Mouse (Mus musculus): ENCODE measurements around the gene Gba2. TPM values are rescaled to one million over a fixed set of nuclear protein-coding genes. Genes with fewer than 3 reads are reported as not detected.

The Gba2 gene
- total RNA-seq, 2 experiments from 2014 or later, result 69.2 to 70.6 TPM

- no peak overlapping the region for H3K27ac ChIP-seq
- no peak for DNase-seq (ENCODE audit: extremely low spot score in 1 of 2, low spot score in 2 of 2)
- no peak for TF ChIP-seq CTCF (IDR thresholded peaks at IDR 0.05)
- intact Hi-C loops (cut with DNase I), result no loop called here
- H3K4me3 ChIP-seq, result no peak overlapping the region
Observed at GRCm38 (mm10) chr4:43547160-43547559, 31.5 kb downstream of the Gba2 start.

DNA sequence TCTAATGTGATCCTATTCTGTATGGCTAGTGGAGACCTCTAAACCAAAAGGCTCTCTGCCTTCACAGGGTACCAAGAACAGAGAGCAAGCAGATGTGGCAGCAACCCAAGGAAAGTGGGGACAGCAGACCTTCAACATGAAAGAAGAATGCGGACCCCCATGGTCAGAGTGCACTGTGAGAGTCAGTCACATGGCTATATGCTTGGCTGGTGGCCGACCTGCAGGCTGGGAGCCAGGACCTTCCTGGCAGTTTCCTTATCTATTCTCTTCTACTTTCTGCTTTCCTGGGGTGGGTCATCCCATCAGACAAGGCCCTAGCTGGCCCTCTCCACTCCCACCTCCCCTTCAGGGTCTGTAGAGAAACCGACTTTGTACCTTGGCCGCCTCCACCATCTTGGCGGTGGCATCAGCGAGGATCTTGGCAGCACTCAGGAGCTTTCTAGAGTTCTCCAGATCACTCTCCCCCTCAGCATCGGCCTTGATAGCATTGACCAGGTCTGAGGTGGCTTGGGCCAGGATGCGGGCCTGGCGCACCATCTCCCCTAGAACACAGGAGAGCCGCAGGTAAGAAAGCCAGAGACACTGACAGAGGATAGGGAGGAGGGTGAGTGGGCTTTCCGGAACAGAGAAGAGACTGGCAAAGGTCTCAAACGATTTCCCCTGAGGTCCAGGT, 32.2 kb downstream of the Gba2 start:
- TF ChIP-seq CTCF (IDR thresholded peaks at IDR 0.05), result no peak
- no peak for DNase-seq (ENCODE audit: extremely low spot score in 1 of 2, low spot score in 2 of 2)
- intact Hi-C loops (cut with DNase I), result no loop called here
- Histone ChIP-seq H3K27ac (no peak overlapping the region), H3K4me3 (no peak overlapping the region)

DNA sequence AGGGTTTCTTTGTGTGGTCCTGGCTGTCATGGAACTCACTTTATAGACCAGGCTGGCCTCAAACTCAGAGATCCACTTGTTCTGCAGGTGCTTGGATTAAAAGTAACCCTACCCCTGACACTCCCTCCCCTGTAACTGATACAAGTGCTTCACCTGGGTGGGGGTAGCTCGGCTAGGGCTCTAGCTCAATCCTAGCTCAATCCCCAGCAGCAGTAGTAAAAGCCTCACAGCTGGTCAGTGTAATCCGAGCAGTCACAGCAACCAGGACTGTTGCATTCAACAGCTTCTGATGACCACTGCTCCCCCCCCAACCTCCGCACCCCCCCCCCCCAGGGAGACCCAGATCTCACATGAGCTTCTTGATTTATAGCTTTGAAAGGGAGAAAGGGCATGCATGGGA, 36.6 kb downstream of the Gba2 start:
- H3K27ac ChIP-seq, result no peak overlapping the region
- no peak for DNase-seq (ENCODE audit: extremely low spot score in 1 of 2, low spot score in 2 of 2)
- no peak for TF ChIP-seq CTCF (IDR thresholded peaks at IDR 0.05)
- intact Hi-C loops (cut with DNase I), result no loop called here
- no peak overlapping the region for H3K4me3 ChIP-seq

GRCm38 (mm10) chr4:43536031-43536430, 42.6 kb downstream of the Gba2 start:
- intact Hi-C loops (cut with DNase I), result no loop called here
- DNase-seq (ENCODE audit: extremely low spot score in 1 of 2, low spot score in 2 of 2), result no peak
- no peak for TF ChIP-seq CTCF (IDR thresholded peaks at IDR 0.05)
- H3K27ac ChIP-seq, result no peak overlapping the region
- H3K4me3 ChIP-seq, result no peak overlapping the region

DNA sequence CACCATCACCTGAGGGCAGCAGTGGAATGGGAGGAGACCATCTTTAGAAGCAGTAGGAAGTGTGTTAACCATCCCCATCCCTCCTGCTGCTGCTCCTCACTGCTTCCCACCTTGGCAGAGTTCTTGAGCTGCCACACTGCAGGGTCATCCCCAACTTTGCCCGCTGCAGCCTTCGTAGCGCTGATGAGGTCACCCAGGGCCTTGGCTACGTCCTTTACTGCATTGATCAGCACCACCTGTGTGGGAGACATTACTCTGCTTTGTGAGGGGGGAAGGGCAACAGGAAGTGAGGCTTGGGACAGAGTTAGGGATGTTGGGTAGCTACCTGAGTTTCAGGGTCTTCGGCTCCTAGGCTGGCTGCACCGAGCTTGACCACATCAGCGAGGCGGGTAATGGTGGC, 43.0 kb downstream of the Gba2 start:
- intact Hi-C loops (cut with DNase I), result no loop called here
- no peak for DNase-seq (ENCODE audit: extremely low spot score in 1 of 2, low spot score in 2 of 2)
- no peak for TF ChIP-seq CTCF (IDR thresholded peaks at IDR 0.05)

GRCm38 (mm10) chr4:43533270-43533669, 45.4 kb downstream of the Gba2 start:
- no peak for TF ChIP-seq CTCF (IDR thresholded peaks at IDR 0.05)
- intact Hi-C loops (cut with DNase I), result loop anchor here (5.0 kb wide), 1 partner anchor 44 kb away; the partner anchor contains the start of genes Gba2 and Rgp1
- Histone ChIP-seq H3K4me3 (no peak overlapping the region), H3K27ac (no peak overlapping the region)
- DNase-seq (ENCODE audit: extremely low spot score in 1 of 2, low spot score in 2 of 2), result no peak

More for the DNA sequence above, 43.0 kb downstream of the Gba2 start:
- Histone ChIP-seq H3K4me3 (no peak overlapping the region), H3K27ac (no peak overlapping the region)

GRCm38 (mm10) chr4:43530581-43530980, 48.1 kb downstream of the Gba2 start:
- Histone ChIP-seq H3K27ac (no peak overlapping the region), H3K4me3 (no peak overlapping the region)
- peak; percentile 65 to 80 for DNase-seq (ENCODE audit: extremely low spot score in 1 of 2, low spot score in 2 of 2)
- TF ChIP-seq CTCF (IDR thresholded peaks at IDR 0.05), result peak; percentile 90
- intact Hi-C loops (cut with DNase I), result loop anchor here (5.0 kb wide), 1 partner anchor 47 kb away; the partner anchor contains the start of genes Gba2 and Rgp1

DNA sequence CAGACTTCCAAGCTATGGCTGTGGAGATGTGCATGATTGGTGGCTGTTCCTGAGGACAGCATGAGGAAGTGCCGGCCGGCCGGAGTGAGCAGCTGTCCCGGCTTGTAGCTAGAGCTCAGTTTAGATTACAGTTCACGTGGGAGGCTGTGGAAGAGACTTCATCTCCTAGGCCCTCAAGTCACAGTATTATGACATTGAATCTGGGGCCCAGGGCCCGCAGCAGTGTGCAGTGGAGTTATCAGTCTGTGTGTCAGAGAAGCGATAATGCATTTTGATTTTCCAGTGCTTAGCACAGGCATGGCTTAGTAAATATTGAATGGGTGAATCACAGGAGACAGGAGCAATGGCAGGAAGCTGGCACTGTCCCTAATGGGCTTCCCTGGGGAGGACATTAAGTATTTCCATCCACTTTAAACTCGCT, 48.6 kb downstream of the Gba2 start:
- no peak for DNase-seq (ENCODE audit: extremely low spot score in 1 of 2, low spot score in 2 of 2)
- intact Hi-C loops (cut with DNase I), result loop anchor here (5.0 kb wide), 1 partner anchor 47 kb away; the partner anchor contains the start of genes Gba2 and Rgp1
- no peak overlapping the region for H3K4me3 ChIP-seq
- TF ChIP-seq CTCF (IDR thresholded peaks at IDR 0.05), result no peak
- H3K27ac ChIP-seq, result peak overlapping the region; percentile 11; the same call in 1 of the 2 replicates

DNA sequence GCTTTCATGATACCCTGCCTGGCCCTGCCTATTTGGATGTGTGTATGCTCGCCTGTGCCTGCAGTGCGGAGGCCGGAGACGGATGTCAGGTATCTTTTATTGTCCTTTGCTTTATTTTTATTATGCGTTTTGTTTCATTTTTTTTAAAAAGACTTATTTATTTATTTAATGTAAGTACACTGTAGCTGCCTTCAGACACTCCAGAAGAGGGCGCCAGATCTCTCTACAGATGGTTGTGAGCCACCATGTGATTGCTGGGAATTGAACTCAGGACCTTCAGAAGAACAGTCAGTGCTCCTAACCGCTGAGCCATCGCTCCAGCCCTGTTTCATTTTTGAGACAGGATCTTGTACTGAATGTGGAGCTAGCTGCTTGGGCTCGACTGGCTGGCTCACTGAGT, 50.2 kb downstream of the Gba2 start:
- DNase-seq (ENCODE audit: extremely low spot score in 1 of 2, low spot score in 2 of 2), result no peak

DNA sequence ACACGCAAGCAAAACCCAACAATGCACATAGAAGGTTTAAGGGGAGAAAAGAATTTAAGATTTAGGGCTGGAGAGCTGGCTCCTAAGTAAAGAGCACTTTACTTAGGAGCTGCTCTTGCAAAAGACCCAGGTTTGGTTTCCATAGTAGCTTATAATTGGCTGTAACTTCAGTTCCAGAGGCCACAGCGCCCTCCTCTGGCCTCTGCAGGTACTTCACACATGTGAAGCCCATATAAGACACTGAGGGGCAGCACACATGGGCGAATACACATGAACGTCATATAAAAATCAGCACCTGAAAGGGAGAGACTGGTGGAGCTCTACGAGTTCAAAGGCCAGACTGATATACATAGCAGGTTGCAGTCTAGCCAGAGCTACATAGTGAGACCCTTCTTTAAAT, 50.8 kb downstream of the Gba2 start:
- intact Hi-C loops (cut with DNase I), result loop anchor here (5.0 kb wide), 1 partner anchor 36 kb away; the partner anchor contains the start of gene Ccdc107
- TF ChIP-seq CTCF (IDR thresholded peaks at IDR 0.05), result peak; percentile 35
- DNase-seq (ENCODE audit: extremely low spot score in 1 of 2, low spot score in 2 of 2), result no peak

More for the DNA sequence above, 50.2 kb downstream of the Gba2 start:
- H3K27ac ChIP-seq, result no peak overlapping the region
- TF ChIP-seq CTCF (IDR thresholded peaks at IDR 0.05), result peak; percentile 19
- intact Hi-C loops (cut with DNase I), result loop anchor here (5.0 kb wide), 1 partner anchor 36 kb away; the partner anchor contains the start of gene Ccdc107
- no peak overlapping the region for H3K4me3 ChIP-seq

GRCm38 (mm10) chr4:43519956-43520355, 58.7 kb downstream of the Gba2 start:
- no peak overlapping the region for H3K27ac ChIP-seq
- DNase-seq (ENCODE audit: extremely low spot score in 1 of 2, low spot score in 2 of 2), result peak; percentile 86 to 95
- no peak for TF ChIP-seq CTCF (IDR thresholded peaks at IDR 0.05)
- intact Hi-C loops (cut with DNase I), result no loop called here
- peak overlapping the region; percentile 9; the same call in 1 of the 2 replicates for H3K4me3 ChIP-seq

More for the DNA sequence above, 50.8 kb downstream of the Gba2 start:
- Histone ChIP-seq H3K27ac (no peak overlapping the region), H3K4me3 (no peak overlapping the region)

GRCm38 (mm10) chr4:43519551-43519950, 59.1 kb downstream of the Gba2 start:
- H3K4me3 ChIP-seq, result peak overlapping the region; percentile 9; the same call in 1 of the 2 replicates

More at GRCm38 (mm10) chr4:43519551-43519950, 59.1 kb downstream of the Gba2 start:
- intact Hi-C loops (cut with DNase I), result no loop called here
- no peak for TF ChIP-seq CTCF (IDR thresholded peaks at IDR 0.05)
- no peak overlapping the region for H3K27ac ChIP-seq
- DNase-seq (ENCODE audit: extremely low spot score in 1 of 2, low spot score in 2 of 2), result no peak

Other genes starting within 250 kb of the Gba2 start
- 100 to 1,000 TPM; 137 to 144 TPM for gene Rusc2, start 196.9 kb downstream of the Gba2 start, total RNA-seq (2021)
- gene Fam166b, start 149.7 kb downstream of the Gba2 start, total RNA-seq (2021), result 1 to 10 TPM in 1 of 2 experiments, under 1 TPM in 1; 0.68 to 1.3 TPM
- 100 to 1,000 TPM; 102 to 103 TPM for gene Tesk1, start 136.9 kb downstream of the Gba2 start, total RNA-seq (2021)
- 1 to 10 TPM; 1.1 to 1.4 TPM for gene Cd72, start 124.2 kb downstream of the Gba2 start, total RNA-seq (2021)
- not detected for gene Sit1, start 95.1 kb downstream of the Gba2 start, total RNA-seq (2021)
- gene Ccdc107, start 86.0 kb downstream of the Gba2 start, total RNA-seq (2021), result 10 to 100 TPM; 28.1 to 31.8 TPM
- 1 to 10 TPM in 1 of 2 experiments, under 1 TPM in 1; 0.41 to 1.7 TPM for gene Arhgef39, start 79.2 kb downstream of the Gba2 start, total RNA-seq (2021)
- not detected for gene Car9, start 71.9 kb downstream of the Gba2 start, total RNA-seq (2021)
- 1 to 10 TPM; 7.0 to 8.8 TPM for gene Tpm2, start 55.1 kb downstream of the Gba2 start, total RNA-seq (2021)
- 10 to 100 TPM; 74.6 to 77.9 TPM for gene Creb3, start 16.5 kb downstream of the Gba2 start, total RNA-seq (2021)
- gene Tln1, start 16.2 kb downstream of the Gba2 start, total RNA-seq (2021), result 10 to 100 TPM; 50.7 to 52.2 TPM
- 10 to 100 TPM; 49.6 to 55.4 TPM for gene Rgp1, start 158 bp downstream of the Gba2 start, total RNA-seq (2021)
- gene Msmp, start 5.6 kb upstream of the Gba2 start, total RNA-seq (2021), result not detected
- 10 to 100 TPM; 60.9 to 62.0 TPM for gene Npr2, start 53.1 kb upstream of the Gba2 start, total RNA-seq (2021)
- 1 to 10 TPM in 1 of 2 experiments, under 1 TPM in 1; 0.95 to 1.6 TPM for gene Spag8, start 74.7 kb upstream of the Gba2 start, total RNA-seq (2021)
- gene Hint2, start 77.6 kb upstream of the Gba2 start, total RNA-seq (2021), result 10 to 100 TPM; 30.9 to 33.5 TPM
- 10 to 100 TPM; 63.1 to 66.2 TPM for gene Tmem8b, start 90.1 kb upstream of the Gba2 start, total RNA-seq (2021)
- 1 to 10 TPM; 1.8 to 2.2 TPM for gene Fam221b, start 90.3 kb upstream of the Gba2 start, total RNA-seq (2021)
- gene Olfr70, start 121.9 kb upstream of the Gba2 start, total RNA-seq (2021), result not detected
- gene Olfr71, start 131.4 kb upstream of the Gba2 start, total RNA-seq (2021), result not detected
- 1 to 10 TPM in 1 of 2 experiments, under 1 TPM in 1; 0.87 to 1.1 TPM for gene Hrct1, start 148.3 kb upstream of the Gba2 start, total RNA-seq (2021)
- under 1 TPM; 0.63 to 1.00 TPM for gene Spaar, start 151.2 kb upstream of the Gba2 start, total RNA-seq (2021)
- not detected for gene Olfr159, start 192.1 kb upstream of the Gba2 start, total RNA-seq (2021)
- not detected for gene Olfr156, start 245.0 kb upstream of the Gba2 start, total RNA-seq (2021)